Mouse (Mus musculus): Measurements from ENCODE around the gene Map1b. TPM values are rescaled to one million over a fixed set of nuclear protein-coding genes. Genes with fewer than 3 reads are reported as not detected.

Gene Map1b
- polyA plus RNA-seq, 1 experiment from 2014 or later, result 31.2 TPM

GRCm38 (mm10) chr13:99444431-99444871 is 71.9 kb downstream of the Map1b start:
- no peak overlapping the region for H3K27ac ChIP-seq (ENCODE audit: low read length)
- no peaks in the 10 kb centered on the region for H3K27me3 ChIP-seq (replicated peaks; ENCODE audit: insufficient read depth, low read length)
- TF ChIP-seq EP300 (IDR thresholded peaks at IDR 0.05) (no peak), CTCF (IDR thresholded peaks at IDR 0.05) (no peak)
- ATAC-seq, result no peak
- no peak overlapping the region for H3K4me2 ChIP-seq (replicated peaks; ENCODE audit: low read depth, low read length)
- WGBS, result 26% methylated on average over 10 of the region's 10 CpGs
- H3K9me3 ChIP-seq (ENCODE audit: low read length), result no peaks in the 10 kb centered on the region
- no peak overlapping the region for H3K4me3 ChIP-seq (ENCODE audit: low read depth, low read length)
- H3K4me1 ChIP-seq (ENCODE audit: insufficient read depth, low read depth, low read length), result no peaks in the 10 kb centered on the region
- no peak overlapping the region for H3K9ac ChIP-seq (replicated peaks; ENCODE audit: low read depth)
- H3K36me3 ChIP-seq (ENCODE audit: insufficient read depth, low read length), result no peaks in the 10 kb centered on the region
- no peak for DNase-seq (ENCODE audit: low spot score)

- no peak overlapping the region for H3K27ac ChIP-seq (ENCODE audit: low read length)
- H3K4me1 ChIP-seq (ENCODE audit: insufficient read depth, low read depth, low read length), result no peaks in the 10 kb centered on the region
- no peaks in the 10 kb centered on the region for H3K36me3 ChIP-seq (ENCODE audit: insufficient read depth, low read length)
- 89% methylated on average over 7 of the region's 7 CpGs for WGBS
- H3K4me2 ChIP-seq (replicated peaks; ENCODE audit: low read depth, low read length), result no peak overlapping the region
- no peak for ATAC-seq
- H3K4me3 ChIP-seq (ENCODE audit: low read depth, low read length), result no peak overlapping the region
- no peak overlapping the region for H3K9ac ChIP-seq (replicated peaks; ENCODE audit: low read depth)
- H3K27me3 ChIP-seq (replicated peaks; ENCODE audit: insufficient read depth, low read length), result no peaks in the 10 kb centered on the region
- H3K9me3 ChIP-seq (ENCODE audit: low read length), result no peaks in the 10 kb centered on the region
- TF ChIP-seq CTCF (IDR thresholded peaks at IDR 0.05), result no peak
- TF ChIP-seq EP300 (IDR thresholded peaks at IDR 0.05), result no peak
- DNase-seq (ENCODE audit: low spot score), result no peak
These were observed 72.7 kb downstream of the Map1b start for GRCm38 (mm10) chr13:99443484-99444175.

GRCm38 (mm10) chr13:99442434-99443249 is 73.7 kb downstream of the Map1b start:
- TF ChIP-seq EP300 (IDR thresholded peaks at IDR 0.05) (no peak), CTCF (IDR thresholded peaks at IDR 0.05) (no peak)
- WGBS, result 87% methylated on average over 12 of the region's 12 CpGs
- Histone ChIP-seq H3K27ac (ENCODE audit: low read length) (no peak overlapping the region), H3K9me3 (ENCODE audit: low read length) (no peaks in the 10 kb centered on the region), H3K9ac (replicated peaks; ENCODE audit: low read depth) (no peak overlapping the region), H3K4me2 (replicated peaks; ENCODE audit: low read depth, low read length) (no peak overlapping the region), H3K36me3 (ENCODE audit: insufficient read depth, low read length) (no peaks in the 10 kb centered on the region), H3K4me3 (ENCODE audit: low read depth, low read length) (no peak overlapping the region), H3K4me1 (ENCODE audit: insufficient read depth, low read depth, low read length) (no peaks in the 10 kb centered on the region), H3K27me3 (replicated peaks; ENCODE audit: insufficient read depth, low read length) (no peaks in the 10 kb centered on the region)
- DNase-seq (ENCODE audit: low spot score), result no peak
- no peak for ATAC-seq

GRCm38 (mm10) chr13:99441700-99442433 is 74.5 kb downstream of the Map1b start:
- no peak overlapping the region for H3K4me2 ChIP-seq (replicated peaks; ENCODE audit: low read depth, low read length)
- ATAC-seq, result no peak
- WGBS, result 60% methylated on average over 18 of the region's 18 CpGs
- no peaks in the 10 kb centered on the region for H3K27me3 ChIP-seq (replicated peaks; ENCODE audit: insufficient read depth, low read length)
- TF ChIP-seq CTCF (IDR thresholded peaks at IDR 0.05) (no peak), EP300 (IDR thresholded peaks at IDR 0.05) (no peak)
- DNase-seq (ENCODE audit: low spot score), result no peak
- H3K27ac ChIP-seq (ENCODE audit: low read length), result no peak overlapping the region
- no peak overlapping the region for H3K9ac ChIP-seq (replicated peaks; ENCODE audit: low read depth)
- no peaks in the 10 kb centered on the region for H3K9me3 ChIP-seq (ENCODE audit: low read length)
- no peaks in the 10 kb centered on the region for H3K4me1 ChIP-seq (ENCODE audit: insufficient read depth, low read depth, low read length)
- no peak overlapping the region for H3K4me3 ChIP-seq (ENCODE audit: low read depth, low read length)
- H3K36me3 ChIP-seq (ENCODE audit: insufficient read depth, low read length), result no peaks in the 10 kb centered on the region

- WGBS, result 88% methylated on average over 2 of the region's 2 CpGs
- no peak overlapping the region for H3K4me3 ChIP-seq (ENCODE audit: low read depth, low read length)
- H3K4me2 ChIP-seq (replicated peaks; ENCODE audit: low read depth, low read length), result no peak overlapping the region
- no peaks in the 10 kb centered on the region for H3K27me3 ChIP-seq (replicated peaks; ENCODE audit: insufficient read depth, low read length)
- ATAC-seq (no peak), DNase-seq (ENCODE audit: low spot score) (no peak)
- no peaks in the 10 kb centered on the region for H3K36me3 ChIP-seq (ENCODE audit: insufficient read depth, low read length)
- no peak for TF ChIP-seq EP300 (IDR thresholded peaks at IDR 0.05)
- no peak for TF ChIP-seq CTCF (IDR thresholded peaks at IDR 0.05)
- H3K9ac ChIP-seq (replicated peaks; ENCODE audit: low read depth), result no peak overlapping the region
- no peaks in the 10 kb centered on the region for H3K9me3 ChIP-seq (ENCODE audit: low read length)
- H3K4me1 ChIP-seq (ENCODE audit: insufficient read depth, low read depth, low read length), result no peaks in the 10 kb centered on the region
- no peak overlapping the region for H3K27ac ChIP-seq (ENCODE audit: low read length)
These were observed 76.1 kb downstream of the Map1b start for GRCm38 (mm10) chr13:99440228-99440627.

GRCm38 (mm10) chr13:99439357-99439756 is 77.0 kb downstream of the Map1b start:
- Histone ChIP-seq H3K27ac (ENCODE audit: low read length) (no peak overlapping the region), H3K4me2 (replicated peaks; ENCODE audit: low read depth, low read length) (no peak overlapping the region), H3K9me3 (ENCODE audit: low read length) (no peaks in the 10 kb centered on the region), H3K27me3 (replicated peaks; ENCODE audit: insufficient read depth, low read length) (no peaks in the 10 kb centered on the region), H3K9ac (replicated peaks; ENCODE audit: low read depth) (no peak overlapping the region), H3K4me1 (ENCODE audit: insufficient read depth, low read depth, low read length) (no peaks in the 10 kb centered on the region), H3K36me3 (ENCODE audit: insufficient read depth, low read length) (no peaks in the 10 kb centered on the region), H3K4me3 (ENCODE audit: low read depth, low read length) (no peak overlapping the region)
- DNase-seq (ENCODE audit: low spot score) (no peak), ATAC-seq (no peak)
- 81% methylated on average over 5 of the region's 5 CpGs for WGBS
- no peak for TF ChIP-seq CTCF (IDR thresholded peaks at IDR 0.05)

Data from lung, postnatal 0 days (tissue).